Mouse (Mus musculus): ENCODE data around the gene Txlnb. TPM values are rescaled to one million over a fixed set of nuclear protein-coding genes. Genes with fewer than 3 reads are reported as not detected.

The Txlnb gene
- total and polyA plus RNA-seq, 2 experiments from 2014 or later: 0.57 to 1.4 TPM

GRCm38 (mm10) chr10:17786771-17787170 lies 9.3 kb upstream of the Txlnb start:
- Histone ChIP-seq H3K27ac (ENCODE audit: low read depth, low read length) (no peak overlapping the region), H3K27me3 (ENCODE audit: insufficient read depth, low read length) (no peaks in the 10 kb centered on the region), H3K4me3 (ENCODE audit: low read depth, low read length) (no peak overlapping the region), H3K36me3 (ENCODE audit: insufficient read depth, low read length) (no peaks in the 10 kb centered on the region), H3K9me3 (ENCODE audit: low read length) (no peaks in the 10 kb centered on the region), H3K4me1 (ENCODE audit: insufficient read depth, low read length) (no peaks in the 10 kb centered on the region), H3K4me2 (ENCODE audit: low read depth, low read length, poor library complexity, severe bottlenecking) (no peak overlapping the region), H3K9ac (replicated peaks; ENCODE audit: low read length, poor library complexity, severe bottlenecking) (no peak overlapping the region)
- ATAC-seq (ENCODE audit: low FRiP score) (no peak), DNase-seq (ENCODE audit: low spot score) (no peak)
- 81% methylated on average over 3 of the region's 3 CpGs for WGBS
- TF ChIP-seq CTCF (IDR thresholded peaks at IDR 0.05): no peak

- Histone ChIP-seq H3K4me1 (ENCODE audit: insufficient read depth, low read length) (no peaks in the 10 kb centered on the region), H3K4me2 (ENCODE audit: low read depth, low read length, poor library complexity, severe bottlenecking) (no peak overlapping the region), H3K36me3 (ENCODE audit: insufficient read depth, low read length) (no peaks in the 10 kb centered on the region), H3K27me3 (ENCODE audit: insufficient read depth, low read length) (no peaks in the 10 kb centered on the region), H3K9me3 (ENCODE audit: low read length) (no peaks in the 10 kb centered on the region), H3K27ac (ENCODE audit: low read depth, low read length) (no peak overlapping the region), H3K4me3 (ENCODE audit: low read depth, low read length) (no peak overlapping the region), H3K9ac (replicated peaks; ENCODE audit: low read length, poor library complexity, severe bottlenecking) (no peak overlapping the region)
- TF ChIP-seq CTCF (IDR thresholded peaks at IDR 0.05): no peak
- no peak for ATAC-seq (ENCODE audit: low FRiP score)
- DNase-seq (ENCODE audit: low spot score): no peak
- 79% methylated on average over 1 of the region's 1 CpGs for WGBS
Observed at GRCm38 (mm10) chr10:17787938-17788337, 8.1 kb upstream of the Txlnb start.

- ATAC-seq (ENCODE audit: low FRiP score): no peak
- no peaks in the 10 kb centered on the region for H3K4me1 ChIP-seq (ENCODE audit: insufficient read depth, low read length)
- no peaks in the 10 kb centered on the region for H3K27me3 ChIP-seq (ENCODE audit: insufficient read depth, low read length)
- no peak overlapping the region for H3K9ac ChIP-seq (replicated peaks; ENCODE audit: low read length, poor library complexity, severe bottlenecking)
- no peak for TF ChIP-seq CTCF (IDR thresholded peaks at IDR 0.05)
- no peak for DNase-seq (ENCODE audit: low spot score)
- no peak overlapping the region for H3K4me2 ChIP-seq (ENCODE audit: low read depth, low read length, poor library complexity, severe bottlenecking)
- H3K9me3 ChIP-seq (ENCODE audit: low read length): no peaks in the 10 kb centered on the region
- H3K36me3 ChIP-seq (ENCODE audit: insufficient read depth, low read length): no peaks in the 10 kb centered on the region
- 88% methylated on average over 4 of the region's 4 CpGs for WGBS
- H3K27ac ChIP-seq (ENCODE audit: low read depth, low read length): no peak overlapping the region
- H3K4me3 ChIP-seq (ENCODE audit: low read depth, low read length): no peak overlapping the region
Observed at GRCm38 (mm10) chr10:17788347-17788746, 7.7 kb upstream of the Txlnb start.

GRCm38 (mm10) chr10:17793926-17794325 lies 2.1 kb upstream of the Txlnb start:
- no peaks in the 10 kb centered on the region for H3K4me1 ChIP-seq (ENCODE audit: insufficient read depth, low read length)
- H3K4me3 ChIP-seq (ENCODE audit: low read depth, low read length): no peak overlapping the region
- WGBS: 78% methylated on average over 5 of the region's 5 CpGs
- TF ChIP-seq CTCF (IDR thresholded peaks at IDR 0.05): no peak
- no peaks in the 10 kb centered on the region for H3K9me3 ChIP-seq (ENCODE audit: low read length)
- no peak overlapping the region for H3K9ac ChIP-seq (replicated peaks; ENCODE audit: low read length, poor library complexity, severe bottlenecking)
- DNase-seq (ENCODE audit: low spot score) (no peak), ATAC-seq (ENCODE audit: low FRiP score) (no peak)
- no peak overlapping the region for H3K4me2 ChIP-seq (ENCODE audit: low read depth, low read length, poor library complexity, severe bottlenecking)
- H3K27me3 ChIP-seq (ENCODE audit: insufficient read depth, low read length): no peaks in the 10 kb centered on the region
- no peak overlapping the region for H3K27ac ChIP-seq (ENCODE audit: low read depth, low read length)
- no peaks in the 10 kb centered on the region for H3K36me3 ChIP-seq (ENCODE audit: insufficient read depth, low read length)

- Histone ChIP-seq H3K4me3 (ENCODE audit: low read depth, low read length) (no peak overlapping the region), H3K27me3 (ENCODE audit: insufficient read depth, low read length) (no peaks in the 10 kb centered on the region), H3K9me3 (ENCODE audit: low read length) (no peaks in the 10 kb centered on the region), H3K36me3 (ENCODE audit: insufficient read depth, low read length) (no peaks in the 10 kb centered on the region), H3K4me2 (ENCODE audit: low read depth, low read length, poor library complexity, severe bottlenecking) (no peak overlapping the region), H3K4me1 (ENCODE audit: insufficient read depth, low read length) (no peaks in the 10 kb centered on the region), H3K27ac (ENCODE audit: low read depth, low read length) (no peak overlapping the region), H3K9ac (replicated peaks; ENCODE audit: low read length, poor library complexity, severe bottlenecking) (no peak overlapping the region)
- ATAC-seq (ENCODE audit: low FRiP score): no peak
- no peak for DNase-seq (ENCODE audit: low spot score)
- WGBS: 81% methylated on average over 5 of the region's 5 CpGs
- no peak for TF ChIP-seq CTCF (IDR thresholded peaks at IDR 0.05)
Observed at GRCm38 (mm10) chr10:17794443-17794842, 1.6 kb upstream of the Txlnb start.

- Histone ChIP-seq H3K4me2 (ENCODE audit: low read depth, low read length, poor library complexity, severe bottlenecking) (no peak overlapping the region), H3K9me3 (ENCODE audit: low read length) (no peaks in the 10 kb centered on the region), H3K4me1 (ENCODE audit: insufficient read depth, low read length) (no peaks in the 10 kb centered on the region), H3K9ac (replicated peaks; ENCODE audit: low read length, poor library complexity, severe bottlenecking) (no peak overlapping the region), H3K27me3 (ENCODE audit: insufficient read depth, low read length) (no peaks in the 10 kb centered on the region), H3K27ac (ENCODE audit: low read depth, low read length) (no peak overlapping the region), H3K36me3 (ENCODE audit: insufficient read depth, low read length) (no peaks in the 10 kb centered on the region), H3K4me3 (ENCODE audit: low read depth, low read length) (no peak overlapping the region)
- ATAC-seq (ENCODE audit: low FRiP score) (no peak), DNase-seq (ENCODE audit: low spot score) (no peak)
- WGBS: 71% methylated on average over 4 of the region's 4 CpGs
- TF ChIP-seq CTCF (IDR thresholded peaks at IDR 0.05): no peak
Observed at GRCm38 (mm10) chr10:17795227-17795626, 799 bp upstream of the Txlnb start.
